Mouse (Mus musculus): ENCODE measurements around the gene Rfc1.

Gene Rfc1

GRCm38 (mm10) chr5:65335298-65336074 lies at the start of gene Rfc1:
Gene Rfc1 (minus strand): TSS chr5:65335670.
- peak; percentile 76 to 85 for DNase-seq (ENCODE audit: low spot score in 2 of 2)

GRCm38 (mm10) chr5:65374746-65375145 lies 39.3 kb upstream of the Rfc1 start:
- no peak for DNase-seq (ENCODE audit: low spot score in 2 of 2)

GRCm38 (mm10) chr5:65371551-65371950 lies 36.1 kb upstream of the Rfc1 start:
- no peak for DNase-seq (ENCODE audit: low spot score in 2 of 2)

GRCm38 (mm10) chr5:65367837-65368236 lies 32.4 kb upstream of the Rfc1 start:
- DNase-seq (ENCODE audit: low spot score in 2 of 2), result no peak

- no peak for DNase-seq (ENCODE audit: low spot score in 2 of 2)
These were observed 22.3 kb upstream of the Rfc1 start for GRCm38 (mm10) chr5:65357771-65358170.

GRCm38 (mm10) chr5:65356851-65357250 lies 21.4 kb upstream of the Rfc1 start:
- peak in 1 of 2 experiments; percentile 40 for DNase-seq (ENCODE audit: low spot score in 2 of 2)

- DNase-seq (ENCODE audit: low spot score in 2 of 2), result no peak
These were observed 19.5 kb upstream of the Rfc1 start for GRCm38 (mm10) chr5:65354985-65355384.

- DNase-seq (ENCODE audit: low spot score in 2 of 2), result peak in 1 of 2 experiments; percentile 54
These were observed 18.6 kb upstream of the Rfc1 start for GRCm38 (mm10) chr5:65354097-65354496.

GRCm38 (mm10) chr5:65350508-65350907 lies 15.0 kb upstream of the Rfc1 start:
- DNase-seq (ENCODE audit: low spot score in 2 of 2), result no peak

GRCm38 (mm10) chr5:65348168-65348567 lies 12.7 kb upstream of the Rfc1 start, which contains the start of gene Klb:
Gene Klb (plus strand): TSS chr5:65348314.
- no peak for DNase-seq (ENCODE audit: low spot score in 2 of 2)

GRCm38 (mm10) chr5:65340167-65340566 lies 4.7 kb upstream of the Rfc1 start:
- no peak for DNase-seq (ENCODE audit: low spot score in 2 of 2)

GRCm38 (mm10) chr5:65338394-65338793 lies 2.9 kb upstream of the Rfc1 start:
- DNase-seq (ENCODE audit: low spot score in 2 of 2), result no peak

GRCm38 (mm10) chr5:65336075-65336355 lies 545 bp upstream of the Rfc1 start:
- DNase-seq (ENCODE audit: low spot score in 2 of 2), result no peak

- DNase-seq (ENCODE audit: low spot score in 2 of 2), result no peak
These were observed 682 bp downstream of the Rfc1 start for GRCm38 (mm10) chr5:65334788-65335187.

GRCm38 (mm10) chr5:65329971-65330370 lies 5.5 kb downstream of the Rfc1 start:
- DNase-seq (ENCODE audit: low spot score in 2 of 2), result no peak

GRCm38 (mm10) chr5:65326212-65326611 lies 9.3 kb downstream of the Rfc1 start:
- no peak for DNase-seq (ENCODE audit: low spot score in 2 of 2)

- no peak for DNase-seq (ENCODE audit: low spot score in 2 of 2)
These were observed 10.6 kb downstream of the Rfc1 start for GRCm38 (mm10) chr5:65324758-65325355.

GRCm38 (mm10) chr5:65324271-65324670 lies 11.2 kb downstream of the Rfc1 start:
- DNase-seq (ENCODE audit: low spot score in 2 of 2), result no peak

- no peak for DNase-seq (ENCODE audit: low spot score in 2 of 2)
These were observed 13.3 kb downstream of the Rfc1 start for GRCm38 (mm10) chr5:65322165-65322564.

- no peak for DNase-seq (ENCODE audit: low spot score in 2 of 2)
These were observed 16.3 kb downstream of the Rfc1 start for GRCm38 (mm10) chr5:65319176-65319575.

GRCm38 (mm10) chr5:65308866-65309265 lies 26.6 kb downstream of the Rfc1 start:
- no peak for DNase-seq (ENCODE audit: low spot score in 2 of 2)

GRCm38 (mm10) chr5:65308208-65308607 lies 27.3 kb downstream of the Rfc1 start:
- DNase-seq (ENCODE audit: low spot score in 2 of 2), result no peak

- no peak for DNase-seq (ENCODE audit: low spot score in 2 of 2)
These were observed 30.0 kb downstream of the Rfc1 start for GRCm38 (mm10) chr5:65305516-65305915.

GRCm38 (mm10) chr5:65300121-65300520 lies 35.3 kb downstream of the Rfc1 start:
- DNase-seq (ENCODE audit: low spot score in 2 of 2), result no peak
